In the genomic region with DNA sequence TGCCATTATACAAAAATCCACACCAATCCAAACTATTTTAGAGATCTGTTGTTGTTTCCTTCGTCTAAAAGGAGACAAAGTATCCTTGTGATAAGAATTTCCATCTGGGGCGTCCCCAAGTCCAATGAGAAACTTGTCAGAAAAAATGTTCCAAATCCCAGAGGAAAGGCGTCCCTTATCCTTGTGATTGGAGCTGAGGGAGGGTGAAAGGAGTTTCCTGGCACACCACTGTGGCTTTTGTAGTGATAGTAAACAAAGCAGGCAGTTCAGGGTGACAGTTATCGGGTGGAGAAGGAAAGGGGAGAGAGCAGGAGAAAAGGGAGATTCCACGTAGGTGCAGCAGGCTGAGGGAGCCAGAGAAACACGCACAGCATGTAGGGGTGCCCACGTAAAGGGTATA, we compare ENCODE assay signal across 27 mouse cellular contexts. TPM values are rescaled to one million over a fixed set of nuclear protein-coding genes. Genes with fewer than 3 reads are reported as not detected.
DNase-seq lines count a peak whose midpoint lies in the region; ATAC-seq and TF ChIP-seq lines count a peak whose summit lies in the region.
"Had no signal": no experiment of that assay in that cellular context is flagged by ENCODE, and none has a peak within 500 bp of the region (broad histone marks: within the 10 kb centered on the region; RNA-seq: fewer than 3 reads in every experiment).

No protein-coding gene starts in this region.

- H3K4me2 ChIP-seq in kidney, postnatal 0 days (ENCODE audit: low read length): no peak overlapping the region
- H3K4me2 ChIP-seq: embryonic facial prominence, embryonic 13.5 days; forebrain, embryonic 12.5 days; hindbrain, embryonic 13.5 days; limb, embryonic 12.5 days; liver, embryonic 13.5 days; lung, embryonic 15.5 days; neural tube, embryonic 15.5 days; stomach, embryonic 15.5 days had no signal

- peak; percentile 28 to 61 for DNase-seq in heart, adult 18-20 months
- DNase-seq in heart, postnatal 36 days: no peak
- peak; percentile 1 for DNase-seq in kidney, postnatal 0 days (ENCODE audit: low spot score)
- no peak for DNase-seq in kidney, adult 11 months
- DNase-seq in testis, postnatal 14 days (ENCODE audit: low spot score): peak; percentile 72
- DNase-seq in testis, postnatal 10 days (ENCODE audit: low spot score): no peak
- DNase-seq in cerebellum, adult 9-10 months: no peak
- DNase-seq: adrenal gland, postnatal 10 days; cerebellum, adult 18-20 months; cerebellum, postnatal 36 days; embryo, embryonic 11 days; gastrocnemius, postnatal 25 days; kidney, adult 18-20 months; kidney, postnatal 14 days; liver, embryonic 13.5 days; right cerebral cortex, adult 18-20 months; thymus, adult 2 months; thymus, postnatal 4 days had no signal

- no peak overlapping the region for H3K27ac ChIP-seq in kidney, postnatal 0 days
- H3K27ac ChIP-seq: embryonic facial prominence, embryonic 13.5 days; forebrain, embryonic 12.5 days; hindbrain, embryonic 13.5 days; layer of hippocampus, adult 2 months; limb, embryonic 12.5 days; liver, embryonic 13.5 days; lung, embryonic 15.5 days; neural tube, embryonic 15.5 days; stomach, embryonic 15.5 days had no signal

- 36% methylated on average over 7 of the region's 7 CpGs for WGBS in kidney, postnatal 0 days

- no peaks in the 10 kb centered on the region for H3K4me1 ChIP-seq in kidney, postnatal 0 days (replicated peaks; ENCODE audit: insufficient read depth, low read length)
- H3K4me1 ChIP-seq: embryonic facial prominence, embryonic 13.5 days; hindbrain, embryonic 13.5 days; limb, embryonic 12.5 days; liver, embryonic 13.5 days; lung, embryonic 15.5 days; neural tube, embryonic 15.5 days; stomach, embryonic 15.5 days had no signal

- no peak for ATAC-seq in kidney, postnatal 0 days (replicated peaks; ENCODE audit: low FRiP score, low read depth)

- H3K9ac ChIP-seq in kidney, postnatal 0 days (ENCODE audit: low read depth, low read length): no peak overlapping the region
- H3K9ac ChIP-seq: embryonic facial prominence, embryonic 13.5 days; forebrain, embryonic 12.5 days; hindbrain, embryonic 13.5 days; limb, embryonic 12.5 days; liver, embryonic 13.5 days; lung, embryonic 15.5 days; neural tube, embryonic 15.5 days; stomach, embryonic 15.5 days had no signal

- H3K27me3 ChIP-seq in kidney, postnatal 0 days (ENCODE audit: insufficient read depth, low read length): no peaks in the 10 kb centered on the region
- H3K27me3 ChIP-seq: embryonic facial prominence, embryonic 13.5 days; forebrain, embryonic 12.5 days; lung, embryonic 15.5 days; neural tube, embryonic 15.5 days; stomach, embryonic 15.5 days had no signal

- H3K36me3 ChIP-seq in kidney, postnatal 0 days (ENCODE audit: insufficient read depth, low read length): no peaks in the 10 kb centered on the region
- H3K36me3 ChIP-seq: embryonic facial prominence, embryonic 13.5 days; forebrain, embryonic 12.5 days; hindbrain, embryonic 13.5 days; limb, embryonic 12.5 days; liver, embryonic 13.5 days; lung, embryonic 15.5 days; neural tube, embryonic 15.5 days; stomach, embryonic 15.5 days had no signal

- intact Hi-C loops in heart, postnatal 36 days (cut with DNase I): no loop called here

- no peaks in the 10 kb centered on the region for H3K9me3 ChIP-seq in kidney, postnatal 0 days (replicated peaks; ENCODE audit: low read length)
- H3K9me3 ChIP-seq: embryonic facial prominence, embryonic 13.5 days; forebrain, embryonic 12.5 days; hindbrain, embryonic 13.5 days; limb, embryonic 12.5 days; liver, embryonic 13.5 days; lung, embryonic 15.5 days; neural tube, embryonic 15.5 days; stomach, embryonic 15.5 days had no signal

- no peak for TF ChIP-seq CTCF in kidney, postnatal 0 days (IDR thresholded peaks at IDR 0.05; ENCODE audit: low read depth)

- H3K4me3 ChIP-seq in kidney, postnatal 0 days (replicated peaks; ENCODE audit: low read depth, low read length): no peak overlapping the region
- H3K4me3 ChIP-seq: embryonic facial prominence, embryonic 13.5 days; erythroblast, embryonic 14.5 days; forebrain, embryonic 12.5 days; hindbrain, embryonic 13.5 days; layer of hippocampus, adult 2 months; limb, embryonic 12.5 days; liver, embryonic 13.5 days; lung, embryonic 15.5 days; neural tube, embryonic 15.5 days; stomach, embryonic 15.5 days had no signal

RNA-seq across cellular contexts. Expression of a gene that starts 9.8 kb away (rescaled TPM):
- total RNA-seq in heart, adult 18-20 months (2021): 1 to 10 TPM; 1.2 to 3.3 TPM
- 1 to 10 TPM; 1.3 to 1.5 TPM for total RNA-seq in heart, postnatal 36 days (2021)
- polyA plus RNA-seq in kidney, postnatal 0 days (2015; fragmentation: Nextera tagmentation; extraction: Ambion mirVana): 0.78 and 0.87 TPM in 2 replicates
- polyA plus RNA-seq: erythroblast, embryonic 14.5 days had no signal

RNA-seq across cellular contexts. Expression of a gene that starts 12.5 kb away (rescaled TPM):
- total RNA-seq in heart, adult 18-20 months (2021): under 1 TPM; 0.50 to 0.67 TPM
- under 1 TPM; 0.49 to 0.67 TPM for total RNA-seq in heart, postnatal 36 days (2021)
- polyA plus RNA-seq in kidney, postnatal 0 days (2015; fragmentation: Nextera tagmentation; extraction: Ambion mirVana): 0.50 and 0.55 TPM in 2 replicates

Comparison
In these comparisons a context has a peak if more than half of its experiments do, and no peak if none do; other contexts are left out.
1. DNase-seq: peak in heart, adult 18-20 months (2 of 2), kidney, postnatal 0 days (single experiment) and testis, postnatal 14 days (single experiment); none in heart, postnatal 36 days (0 of 2), kidney, adult 11 months (single experiment), testis, postnatal 10 days (single experiment) and cerebellum, adult 9-10 months (single experiment).